Mouse (Mus musculus) liver, postnatal 0 days (tissue): ENCODE data around the gene Efna5. TPM values are rescaled to one million over a fixed set of nuclear protein-coding genes. Genes with fewer than 3 reads are reported as not detected.
A peak's percentile ranks its signal among the peaks of the same experiment; 100 is the strongest.

Source experiments
- ATAC-seq: fragments of 200-750 bp; cut with Nextera tagmentation; 2 replicates; pipeline ENCODE4 v1.8.0; 2017; ENCODE audit warnings: mild to moderate bottlenecking, moderate library complexity
- DNase-seq: peaks from one replicate; pipeline ENCODE4 v3.0.0-alpha.2; 2016
- H3K27ac ChIP-seq: fragments of 300-500 bp; sonication (generic); 2 replicates; pipeline ENCODE4 v1.5.1; 2014; ENCODE audit warnings: antibody characterized with exemption, moderate library complexity, mild to moderate bottlenecking, low read depth
- H3K27me3 ChIP-seq: fragments of 300-500 bp; sonication (generic); 2 replicates; pipeline ENCODE4 v1.6.1; 2014; ENCODE audit warnings: low read length, control low read depth, mixed read lengths; ENCODE audit not compliant: insufficient read depth
- H3K36me3 ChIP-seq: fragments of 300-500 bp; sonication (generic); replicated peaks from 2 replicates; pipeline ENCODE4 v1.6.1; 2014; ENCODE audit warnings: mild to moderate bottlenecking, control low read depth, low read length, moderate library complexity, mixed read lengths; ENCODE audit not compliant: insufficient read depth
- H3K4me1 ChIP-seq: fragments of 300-500 bp; sonication (generic); 2 replicates; pipeline ENCODE4 v1.6.1; 2014; ENCODE audit warnings: antibody characterized with exemption, mild to moderate bottlenecking, control low read depth; ENCODE audit not compliant: insufficient read depth
- H3K4me2 ChIP-seq: fragments of 300-500 bp; sonication (generic); 2 replicates; pipeline ENCODE4 v1.6.1; 2014; ENCODE audit warnings: low read depth, mild to moderate bottlenecking, low read length, moderate library complexity, mixed read lengths
- H3K4me3 ChIP-seq: fragments of 300-500 bp; sonication (generic); 2 replicates; pipeline ENCODE4 v1.5.1; 2014; ENCODE audit warnings: low read depth, low read length
- H3K9ac ChIP-seq: fragments of 300-500 bp; sonication (generic); replicated peaks from 2 replicates; pipeline ENCODE4 v1.6.1; 2014; ENCODE audit warnings: mild to moderate bottlenecking, moderate library complexity
- H3K9me3 ChIP-seq: fragments of 300-500 bp; sonication (generic); 2 replicates; pipeline ENCODE4 v1.6.1; 2016; ENCODE audit warnings: mild to moderate bottlenecking, control low read depth, low read length, mixed read lengths
- CTCF ChIP-seq: sonication (generic); IDR thresholded peaks from 2 replicates; pipeline ENCODE4 v1.5.1; 2016; ENCODE audit warnings: antibody characterized with exemption, low read depth
- EP300 ChIP-seq: IDR thresholded peaks from 2 replicates; pipeline ENCODE4 v1.6.1; 2016; ENCODE audit warnings: antibody characterized with exemption, low read depth, mild to moderate bottlenecking
- WGBS: fragments of 180-500 bp; shearing (Covaris S2); extraction: QIAGEN DNeasy Blood & Tissue Kit; methylation state at CpG from one replicate; pipeline ENCODE4 v1.1.7; 2014; ENCODE audit not compliant: insufficient replicate concordance; 5-methylcytosine and 5-hydroxymethylcytosine counted together
- polyA plus RNA-seq: library from polyadenylated mRNA; unstranded; fragments of >200 nt; fragmentation: Nextera tagmentation; extraction: Ambion mirVana; gene quantifications from 2 replicates; pipeline ENCODE4 v1.2.1, GENCODE M21; 2015

Efna5 gene
- polyA plus RNA-seq, 1 experiment from 2014 or later: 3.0 TPM

DNA sequence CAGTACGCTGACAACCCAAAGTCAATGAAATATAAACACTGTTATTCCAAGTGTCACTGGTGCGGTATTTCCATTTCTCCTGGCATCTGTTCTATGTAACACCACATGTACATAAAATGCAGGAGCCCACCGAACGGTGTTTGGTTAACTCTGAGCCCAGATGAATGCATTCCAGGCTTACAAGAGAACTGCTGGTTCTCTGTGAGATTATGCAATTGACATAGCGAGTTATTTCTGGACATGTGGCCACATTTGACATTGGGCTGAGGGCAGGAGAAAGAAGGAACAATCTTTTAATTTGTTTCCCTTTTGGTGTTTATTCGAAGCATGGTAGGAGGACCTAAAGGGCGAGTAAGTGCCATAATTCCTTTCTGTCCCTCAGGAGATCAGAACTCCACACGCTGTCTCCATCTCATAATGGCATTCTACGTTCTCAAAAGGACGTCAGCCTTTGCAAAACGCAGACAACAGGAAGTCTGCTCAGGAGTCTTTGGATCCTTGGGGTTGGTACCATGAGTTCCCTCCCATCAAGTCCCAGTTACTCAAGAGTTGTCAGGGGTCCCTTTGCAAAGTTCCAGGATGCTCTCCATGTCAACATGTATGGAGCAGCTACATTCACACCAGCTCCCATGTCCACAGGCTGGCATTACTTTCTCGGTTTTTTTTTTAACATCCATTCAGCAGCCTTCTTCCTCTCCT is 238.5 kb downstream of the Efna5 start:
- Histone ChIP-seq H3K4me1 (no peaks in the 10 kb centered on the region), H3K36me3 (no peaks in the 10 kb centered on the region), H3K4me3 (no peak overlapping the region), H3K4me2 (no peak overlapping the region), H3K27me3 (no peaks in the 10 kb centered on the region), H3K9ac (no peak overlapping the region), H3K27ac (no peak overlapping the region), H3K9me3 (no peaks in the 10 kb centered on the region)
- 70% methylated on average over 12 of the region's 12 CpGs for WGBS
- no peak for DNase-seq
- ATAC-seq: no peak
- no peak for TF ChIP-seq EP300
- TF ChIP-seq CTCF: no peak

DNA sequence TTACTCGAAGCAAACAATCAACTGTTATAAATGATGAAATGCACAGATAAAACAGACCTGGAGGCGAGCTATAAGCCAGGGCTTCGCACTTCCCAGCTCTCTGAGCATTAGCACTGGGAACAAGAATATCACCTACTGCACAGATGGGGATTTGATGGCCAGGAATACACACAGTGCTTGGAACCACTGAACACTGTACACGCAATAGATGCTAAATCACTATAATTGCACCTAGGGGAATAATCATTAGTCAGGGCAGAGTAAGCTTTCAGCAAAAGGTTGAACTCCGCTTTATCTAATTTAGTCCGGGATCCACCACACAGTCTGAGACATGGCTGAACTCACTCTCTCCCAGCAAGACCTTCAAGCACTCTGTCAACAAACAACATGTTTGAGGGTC is 240.5 kb downstream of the Efna5 start:
- Histone ChIP-seq H3K27ac (no peak overlapping the region), H3K4me3 (no peak overlapping the region), H3K9ac (no peak overlapping the region), H3K4me1 (no peaks in the 10 kb centered on the region), H3K36me3 (no peaks in the 10 kb centered on the region), H3K4me2 (no peak overlapping the region), H3K27me3 (no peaks in the 10 kb centered on the region), H3K9me3 (no peaks in the 10 kb centered on the region)
- TF ChIP-seq EP300 (no peak), CTCF (no peak)
- 78% methylated on average over 6 of the region's 6 CpGs for WGBS
- DNase-seq (no peak), ATAC-seq (no peak)

- Histone ChIP-seq H3K36me3 (no peaks in the 10 kb centered on the region), H3K27me3 (no peaks in the 10 kb centered on the region), H3K27ac (no peak overlapping the region), H3K9ac (no peak overlapping the region), H3K4me2 (no peak overlapping the region), H3K9me3 (no peaks in the 10 kb centered on the region), H3K4me3 (no peak overlapping the region), H3K4me1 (no peaks in the 10 kb centered on the region)
- no peak for ATAC-seq
- TF ChIP-seq CTCF: no peak
- no peak for TF ChIP-seq EP300
- 76% methylated on average over 7 of the region's 7 CpGs for WGBS
- no peak for DNase-seq
Measured at GRCm38 (mm10) chr17:62636896-62637295, 244.2 kb downstream of the Efna5 start.

- no peaks in the 10 kb centered on the region for H3K9me3 ChIP-seq
- H3K36me3 ChIP-seq: no peaks in the 10 kb centered on the region
- 54% methylated on average over 3 of the region's 3 CpGs for WGBS
- H3K4me2 ChIP-seq: no peak overlapping the region
- H3K27ac ChIP-seq: no peak overlapping the region
- no peak overlapping the region for H3K4me3 ChIP-seq
- TF ChIP-seq CTCF (no peak), EP300 (no peak)
- H3K27me3 ChIP-seq: no peaks in the 10 kb centered on the region
- H3K4me1 ChIP-seq: no peaks in the 10 kb centered on the region
- DNase-seq: no peak
- no peak overlapping the region for H3K9ac ChIP-seq
- no peak for ATAC-seq
Measured at GRCm38 (mm10) chr17:62634937-62635336, 246.2 kb downstream of the Efna5 start.

- no peak overlapping the region for H3K9ac ChIP-seq
- TF ChIP-seq EP300 (no peak), CTCF (no peak)
- H3K36me3 ChIP-seq: no peaks in the 10 kb centered on the region
- no peaks in the 10 kb centered on the region for H3K4me1 ChIP-seq
- H3K4me2 ChIP-seq: no peak overlapping the region
- no peak overlapping the region for H3K27ac ChIP-seq
- no peaks in the 10 kb centered on the region for H3K27me3 ChIP-seq
- WGBS: 69% methylated on average over 1 of the region's 1 CpGs
- ATAC-seq: no peak
- no peak for DNase-seq
- H3K9me3 ChIP-seq: no peaks in the 10 kb centered on the region
- H3K4me3 ChIP-seq: no peak overlapping the region
Measured at GRCm38 (mm10) chr17:62628474-62628873, 252.6 kb downstream of the Efna5 start.

DNA sequence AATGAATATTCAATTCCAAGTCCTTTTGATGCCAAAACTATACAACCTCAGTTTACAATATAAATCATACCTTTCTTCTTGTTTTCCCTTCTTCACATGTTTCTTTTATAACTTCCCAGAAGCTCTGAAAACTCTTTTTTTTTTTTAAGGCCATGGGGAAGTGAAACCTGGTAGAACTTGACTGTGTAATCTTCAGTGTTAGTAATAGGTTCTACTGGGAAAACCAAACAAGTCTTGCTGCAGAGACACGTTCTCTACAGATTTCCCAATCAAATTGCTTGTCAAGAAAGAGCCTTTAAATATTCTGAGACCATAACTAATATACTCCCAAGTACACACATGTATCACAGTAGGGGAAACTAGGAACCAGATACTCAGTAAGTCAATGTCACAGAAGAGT is 253.6 kb downstream of the Efna5 start:
- Histone ChIP-seq H3K4me2 (no peak overlapping the region), H3K4me3 (no peak overlapping the region), H3K27ac (no peak overlapping the region), H3K36me3 (no peaks in the 10 kb centered on the region), H3K9ac (no peak overlapping the region), H3K27me3 (no peaks in the 10 kb centered on the region), H3K4me1 (no peaks in the 10 kb centered on the region), H3K9me3 (no peaks in the 10 kb centered on the region)
- 26% methylated on average over 1 of the region's 1 CpGs for WGBS
- no peak for TF ChIP-seq CTCF
- no peak for TF ChIP-seq EP300
- 0 out of 2 replicates have a peak, but pooled peaks have one; percentile 23 for ATAC-seq
- no peak for DNase-seq
